Mouse (Mus musculus) G1E (cell line): Measurements from ENCODE around the gene Ptgfrn. TPM values are rescaled to one million over a fixed set of nuclear protein-coding genes. Genes with fewer than 3 reads are reported as not detected.

Experiments
- ATAC-seq: 2 replicates; pipeline ENCODE4 v1.8.0; 2016; ENCODE audit warnings: mild to moderate bottlenecking; ENCODE audit not compliant: insufficient number of reproducible peaks, poor library complexity, low FRiP score, severe bottlenecking; ENCODE audit errors: extremely low read depth
- DNase-seq: peaks from one replicate; pipeline ENCODE4 v3.0.0; 2012; ENCODE audit warnings: low spot score
- H3K27me3 ChIP-seq: 2 replicates; pipeline ENCODE4 v1.6.1; 2012; ENCODE audit warnings: mild to moderate bottlenecking, low read length, inconsistent platforms; ENCODE audit not compliant: insufficient read depth
- H3K36me3 ChIP-seq: replicated peaks from 2 replicates; pipeline ENCODE3; 2012; ENCODE audit warnings: mild to moderate bottlenecking, inconsistent platforms
- H3K4me1 ChIP-seq: 2 replicates; pipeline ENCODE4 v1.6.1; 2012; ENCODE audit warnings: low read depth, low read length, inconsistent platforms, mixed read lengths; ENCODE audit not compliant: insufficient read depth
- H3K4me3 ChIP-seq: 2 replicates; pipeline ENCODE4 v1.5.1; 2012; ENCODE audit warnings: low read depth, mild to moderate bottlenecking, inconsistent platforms, low read length, moderate library complexity, mixed read lengths
- H3K9me3 ChIP-seq: replicated peaks from 2 replicates; pipeline ENCODE4 v1.6.1; 2012; ENCODE audit warnings: inconsistent platforms
- CTCF ChIP-seq: IDR thresholded peaks from 2 replicates; pipeline ENCODE4 v1.5.1; 2012; ENCODE audit warnings: low read depth, low read length, inconsistent platforms, mixed read lengths
- GATA1 ChIP-seq: IDR thresholded peaks from 2 replicates; pipeline ENCODE4 v1.6.1; 2012; ENCODE audit warnings: borderline replicate concordance, low read length, inconsistent platforms, mixed read lengths
- GATA2 ChIP-seq: IDR thresholded peaks from 2 replicates; pipeline ENCODE4 v1.6.1; 2012; ENCODE audit warnings: low read depth, low read length, inconsistent platforms, borderline replicate concordance
- POLR2AphosphoS5 ChIP-seq: IDR thresholded peaks from 2 replicates; pipeline ENCODE4 v1.6.1; 2012; ENCODE audit warnings: low read depth, low read length, inconsistent platforms; ENCODE audit not compliant: insufficient replicate concordance
- TAL1 ChIP-seq: conservative IDR thresholded peaks from 2 replicates; pipeline ENCODE4 v1.6.1; 2012; ENCODE audit warnings: low read depth, low read length, inconsistent platforms, mixed read lengths
- polyA plus RNA-seq: library from polyadenylated mRNA; stranded (reverse); fragments of >175 nt; gene quantifications from 2 replicates; pipeline ENCODE4 v1.2.3, GENCODE M21; 2012
- total RNA-seq, 2 experiments: library from RNA; stranded (forward) in 1 of 2; stranded (reverse) in 1 of 2; fragments of 200-1000 nt in 1 of 2; fragments of >200 nt in 1 of 2; fragmentation: Nextera tagmentation in 1 of 2; gene quantifications; 2 replicates each; pipeline ENCODE4 v1.2.3; 2014 to 2017

Gene Ptgfrn
- total and polyA plus RNA-seq, 3 experiments: under 0.01 TPM; not detected in 2

DNA sequence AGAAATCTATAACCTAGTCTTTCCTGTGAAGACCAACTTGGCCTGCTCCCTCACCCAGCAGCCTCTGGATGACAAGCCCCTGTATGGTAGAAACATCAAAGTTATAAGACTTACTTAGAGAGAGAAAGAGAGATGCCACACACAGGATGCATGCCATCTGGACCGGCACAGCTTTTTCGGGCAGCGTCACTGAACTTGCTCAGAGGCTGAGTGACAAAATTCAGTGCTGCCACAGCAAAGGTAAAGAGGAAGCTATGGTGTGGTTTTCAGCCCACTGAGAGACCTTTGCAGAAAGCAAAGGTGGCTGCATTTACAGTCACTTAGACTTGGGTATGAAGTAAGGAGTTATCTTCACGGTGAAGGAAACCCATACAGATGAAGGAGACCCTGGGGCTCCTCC lies 80.7 kb downstream of the Ptgfrn start, which contains the start of gene Cd101:
TSS of gene Cd101 (minus strand) at position 218 of the 400 bp plus-strand sequence.
- ATAC-seq (no peak), DNase-seq (no peak)
- no peaks in the 10 kb centered on the region for H3K36me3 ChIP-seq
- TF ChIP-seq GATA1: no peak
- TF ChIP-seq TAL1: no peak
- TF ChIP-seq CTCF: no peak
- no peaks in the 10 kb centered on the region for H3K9me3 ChIP-seq
- no peaks in the 10 kb centered on the region for H3K4me1 ChIP-seq
- H3K27me3 ChIP-seq: peaks cover 3% of the 10 kb centered on the region; the same call in 1 of the 2 replicates
- H3K4me3 ChIP-seq: no peak within 1 kb of the TSS

DNA sequence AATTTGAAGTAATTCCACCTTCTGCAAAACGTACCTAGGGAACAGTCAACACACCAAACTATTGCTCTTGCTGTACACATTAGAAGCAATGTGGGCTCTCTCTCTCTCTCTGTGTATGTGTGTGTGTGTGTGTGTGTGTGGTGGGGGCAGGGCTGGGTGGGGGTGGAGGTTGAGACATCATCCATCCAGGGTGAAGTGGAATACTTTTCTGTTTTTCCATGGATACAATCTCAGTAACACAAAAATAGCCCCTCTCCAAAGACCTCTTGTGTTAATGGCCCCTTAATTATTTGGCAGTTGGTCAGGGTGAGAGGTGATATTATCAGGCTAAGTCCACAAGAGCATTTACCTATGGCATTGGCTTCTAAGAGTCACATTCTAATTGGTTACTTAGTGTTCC lies 83.3 kb downstream of the Ptgfrn start:
- Histone ChIP-seq H3K4me1 (no peaks in the 10 kb centered on the region), H3K27me3 (peaks cover 3% of the 10 kb centered on the region; the same call in 1 of the 2 replicates), H3K9me3 (no peaks in the 10 kb centered on the region), H3K4me3 (no peak overlapping the region), H3K36me3 (no peaks in the 10 kb centered on the region)
- DNase-seq (no peak), ATAC-seq (no peak)
- TF ChIP-seq GATA1 (no peak), TAL1 (no peak), POLR2AphosphoS5 (no peak)

DNA sequence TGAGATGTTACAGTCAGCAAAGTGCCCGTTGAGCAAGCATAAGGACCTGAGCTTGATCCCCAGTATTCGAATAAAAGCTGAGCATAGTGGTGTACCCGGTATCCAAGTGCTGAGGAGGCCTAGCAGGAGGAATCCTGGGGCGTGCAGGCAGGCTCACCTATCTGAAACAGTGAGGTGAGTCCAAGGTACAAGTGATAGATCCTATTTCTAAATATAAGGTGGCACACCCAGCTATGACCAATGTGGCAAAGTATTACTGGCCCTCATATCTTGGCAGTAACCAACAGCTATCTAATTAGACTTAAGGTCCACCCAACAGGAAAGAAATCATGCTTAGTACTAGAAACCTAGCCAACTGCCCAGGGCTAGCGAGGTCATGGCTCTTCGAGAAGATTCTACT lies 87.1 kb downstream of the Ptgfrn start:
- H3K4me3 ChIP-seq: no peak overlapping the region

DNA sequence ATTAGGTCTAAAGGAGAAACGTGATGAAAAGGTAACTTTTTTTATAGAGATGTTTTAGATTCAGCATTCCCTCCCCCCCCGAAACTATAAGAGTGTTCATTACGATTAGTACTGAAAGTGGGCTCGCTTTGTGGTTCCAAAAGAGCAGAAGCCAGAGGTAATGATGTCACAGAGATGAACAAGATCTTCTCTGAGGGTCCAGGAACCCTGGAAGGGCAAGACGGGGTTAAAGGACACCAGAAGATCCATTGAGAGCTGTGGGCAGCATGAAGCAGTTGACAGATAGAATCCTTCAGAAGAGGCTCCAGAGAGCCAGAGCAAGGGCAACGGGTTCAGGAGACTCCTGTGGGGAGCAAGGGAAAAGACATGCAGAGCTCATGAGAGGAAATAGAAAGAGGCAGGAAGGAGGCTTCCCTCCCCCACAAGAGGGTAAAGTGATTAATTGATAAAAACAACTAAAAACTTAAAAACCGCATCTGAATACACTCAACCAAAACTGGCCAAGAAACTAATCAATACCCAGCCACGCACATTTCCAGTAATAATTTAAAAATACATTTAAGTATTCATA lies 88.5 kb downstream of the Ptgfrn start:
- Histone ChIP-seq H3K27me3 (peaks cover 14% of the 10 kb centered on the region), H3K4me1 (no peaks in the 10 kb centered on the region), H3K36me3 (no peaks in the 10 kb centered on the region), H3K9me3 (no peaks in the 10 kb centered on the region), H3K4me3 (no peak overlapping the region)
- ATAC-seq (no peak), DNase-seq (no peak)
- TF ChIP-seq GATA2: no peak
- no peak for TF ChIP-seq POLR2AphosphoS5
- no peak for TF ChIP-seq TAL1
- no peak for TF ChIP-seq CTCF
- TF ChIP-seq GATA1: no peak

More for the DNA sequence above, 87.1 kb downstream of the Ptgfrn start:
- DNase-seq: no peak
- Histone ChIP-seq H3K27me3 (peaks cover 17% of the 10 kb centered on the region), H3K36me3 (no peaks in the 10 kb centered on the region), H3K9me3 (no peaks in the 10 kb centered on the region), H3K4me1 (no peaks in the 10 kb centered on the region)
- ATAC-seq: no peak
- TF ChIP-seq GATA1: no peak
- TF ChIP-seq POLR2AphosphoS5: no peak
- no peak for TF ChIP-seq GATA2
- TF ChIP-seq TAL1: no peak
- no peak for TF ChIP-seq CTCF

DNA sequence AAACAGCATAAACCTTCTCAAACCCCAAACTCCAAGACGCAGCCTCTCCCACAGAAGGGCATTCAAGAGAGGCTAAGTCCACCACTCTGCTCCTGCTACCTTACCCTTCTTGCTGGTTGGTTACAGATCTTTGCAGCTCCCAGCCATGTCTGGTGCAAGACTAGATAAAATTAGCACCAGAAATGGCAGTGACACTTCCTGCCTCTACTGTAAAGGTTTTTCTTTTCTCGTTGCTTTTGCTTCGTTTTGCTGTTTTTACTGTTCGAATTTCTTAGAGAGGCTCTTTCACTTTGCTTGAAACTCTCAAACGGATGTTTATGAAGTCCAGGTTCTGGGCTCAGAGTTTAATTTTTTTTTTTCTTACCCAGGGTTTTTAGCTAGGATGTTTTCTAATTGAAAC lies 89.0 kb downstream of the Ptgfrn start:
- no peak for ATAC-seq
- Histone ChIP-seq H3K36me3 (no peaks in the 10 kb centered on the region), H3K27me3 (peaks cover 15% of the 10 kb centered on the region), H3K4me3 (no peak overlapping the region), H3K4me1 (no peaks in the 10 kb centered on the region), H3K9me3 (no peaks in the 10 kb centered on the region)
- DNase-seq: no peak
- TF ChIP-seq POLR2AphosphoS5 (no peak), CTCF (no peak), GATA1 (no peak), GATA2 (no peak), TAL1 (no peak)

DNA sequence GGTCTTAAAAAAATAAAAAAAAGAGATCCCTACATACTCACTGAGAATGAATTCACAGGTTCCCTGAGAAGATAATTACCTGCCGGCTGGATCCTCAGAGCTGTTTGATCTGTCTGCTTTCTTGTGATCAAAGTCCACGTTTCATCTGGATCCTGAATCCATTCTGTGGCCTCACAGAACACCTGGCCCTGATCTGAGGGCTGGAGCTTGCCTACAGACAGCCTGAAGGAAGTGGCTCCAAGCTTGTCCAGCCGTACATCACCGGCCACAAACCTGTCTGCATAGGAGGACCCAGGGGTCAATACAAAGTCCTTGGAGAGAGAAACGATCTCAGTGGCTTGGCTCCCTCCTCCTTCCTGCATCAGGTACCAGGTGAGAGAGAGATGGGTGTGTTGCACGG lies 91.6 kb downstream of the Ptgfrn start:
- H3K9me3 ChIP-seq: no peaks in the 10 kb centered on the region
- H3K36me3 ChIP-seq: no peaks in the 10 kb centered on the region
- no peak for ATAC-seq
- H3K4me3 ChIP-seq: no peak overlapping the region
- TF ChIP-seq TAL1 (no peak), CTCF (no peak), POLR2AphosphoS5 (no peak), GATA1 (no peak), GATA2 (no peak)
- no peak for DNase-seq
- peaks cover 17% of the 10 kb centered on the region for H3K27me3 ChIP-seq
- no peaks in the 10 kb centered on the region for H3K4me1 ChIP-seq

DNA sequence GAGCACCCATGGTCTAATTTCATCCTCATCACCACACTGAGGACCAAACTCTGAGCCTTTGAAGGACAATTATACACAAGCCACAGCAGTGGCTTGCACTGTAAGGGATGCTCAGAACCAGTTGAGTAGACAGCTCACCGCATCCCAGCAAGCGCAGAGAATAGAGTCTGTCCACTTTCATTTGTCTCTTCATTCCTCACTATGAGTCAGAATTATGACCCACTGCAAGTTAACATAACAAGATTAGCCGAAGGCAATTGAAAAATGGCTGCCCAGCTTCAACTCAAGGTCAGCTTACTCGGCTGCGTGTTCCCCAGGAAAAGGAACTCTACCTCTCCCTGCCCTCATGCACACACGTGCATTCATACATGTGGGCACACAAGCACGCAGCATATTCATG lies 94.0 kb downstream of the Ptgfrn start:
- TF ChIP-seq GATA1 (no peak), POLR2AphosphoS5 (no peak), TAL1 (no peak), GATA2 (no peak)
- no peaks in the 10 kb centered on the region for H3K36me3 ChIP-seq
- no peaks in the 10 kb centered on the region for H3K9me3 ChIP-seq
- no peak overlapping the region for H3K4me3 ChIP-seq
- no peaks in the 10 kb centered on the region for H3K4me1 ChIP-seq
- ATAC-seq (no peak), DNase-seq (no peak)
- peaks cover 23% of the 10 kb centered on the region for H3K27me3 ChIP-seq
